Mouse (Mus musculus): ENCODE measurements around the gene Pdzph1. TPM values are rescaled to one million over a fixed set of nuclear protein-coding genes. Genes with fewer than 3 reads are reported as not detected.

Gene Pdzph1
- polyA plus RNA-seq, 1 experiment, result not detected

GRCm38 (mm10) chr17:59023971-59024370 lies 32.8 kb upstream of the Pdzph1 start:
- H3ac ChIP-seq (ENCODE audit: control insufficient read depth, insufficient read length), result no peak overlapping the region
- no peaks in the 10 kb centered on the region for H3K36me3 ChIP-seq (ENCODE audit: control insufficient read depth, insufficient read depth)
- no peak overlapping the region for H3K4me3 ChIP-seq
- H3K79me2 ChIP-seq (ENCODE audit: control insufficient read depth, insufficient read depth), result no peaks in the 10 kb centered on the region
- TF ChIP-seq POLR2A (IDR thresholded peaks at IDR 0.05; ENCODE audit: insufficient read length, low read depth) (no peak), TCF12 (IDR thresholded peaks at IDR 0.05; ENCODE audit: insufficient read depth, poor library complexity, severe bottlenecking) (no peak), USF1 (IDR thresholded peaks at IDR 0.05; ENCODE audit: low read depth) (no peak), REST (IDR thresholded peaks at IDR 0.05; ENCODE audit: insufficient read depth, insufficient read length) (no peak), TCF3 (IDR thresholded peaks at IDR 0.05; ENCODE audit: insufficient read length, low read depth) (no peak), E2F4 (IDR thresholded peaks at IDR 0.05; ENCODE audit: insufficient read depth) (no peak), MYOG (IDR thresholded peaks at IDR 0.05; ENCODE audit: control insufficient read depth in 1 of 3, insufficient read depth in 1 of 3, insufficient read length in 2 of 3, low read depth in 2 of 3) (no peak), CEBPB (IDR thresholded peaks at IDR 0.05; ENCODE audit: insufficient read depth, poor library complexity, severe bottlenecking) (no peak), SRF (IDR thresholded peaks at IDR 0.05; ENCODE audit: control insufficient read depth, insufficient read length, low read depth) (no peak), POLR2AphosphoS2 (IDR thresholded peaks at IDR 0.05; ENCODE audit: insufficient read length, low read depth) (no peak), MYOD1 (IDR thresholded peaks at IDR 0.05; ENCODE audit: control insufficient read depth in 1 of 3, insufficient read length in 2 of 3, low read depth in 2 of 3) (no peak), MAX (IDR thresholded peaks at IDR 0.05; ENCODE audit: low read depth) (no peak)
- H3K4me2 ChIP-seq (ENCODE audit: low read depth), result no peak overlapping the region
- H3K27me3 ChIP-seq (ENCODE audit: control insufficient read depth, insufficient read depth, insufficient read length), result no peaks in the 10 kb centered on the region

DNA sequence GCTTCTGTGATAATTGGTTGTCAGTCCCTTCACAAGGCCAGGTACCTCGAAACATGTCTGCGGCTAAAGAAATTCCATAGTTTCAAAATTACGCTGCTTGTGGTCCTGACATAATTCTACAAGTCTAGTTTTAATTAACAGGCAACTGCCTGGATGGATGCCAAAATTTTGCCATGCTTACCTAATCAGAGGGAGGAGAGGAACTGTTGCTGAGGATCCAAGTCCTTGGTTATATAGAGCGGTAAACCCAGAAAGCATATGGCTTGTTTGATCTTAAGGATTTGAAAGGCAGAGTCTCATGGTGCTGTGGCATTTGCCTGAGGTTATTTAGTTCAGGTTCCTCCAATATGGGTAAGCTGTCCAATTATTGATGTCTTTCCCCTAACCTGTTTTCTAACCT lies 27.5 kb upstream of the Pdzph1 start:
- H3K27me3 ChIP-seq (ENCODE audit: control insufficient read depth, insufficient read depth, insufficient read length), result no peaks in the 10 kb centered on the region
- no peak overlapping the region for H3K4me3 ChIP-seq
- TF ChIP-seq CEBPB (IDR thresholded peaks at IDR 0.05; ENCODE audit: insufficient read depth, poor library complexity, severe bottlenecking) (no peak), REST (IDR thresholded peaks at IDR 0.05; ENCODE audit: insufficient read depth, insufficient read length) (no peak), MYOD1 (IDR thresholded peaks at IDR 0.05; ENCODE audit: control insufficient read depth in 1 of 3, insufficient read length in 2 of 3, low read depth in 2 of 3) (no peak), E2F4 (IDR thresholded peaks at IDR 0.05; ENCODE audit: insufficient read depth) (no peak), SRF (IDR thresholded peaks at IDR 0.05; ENCODE audit: control insufficient read depth, insufficient read length, low read depth) (no peak), TCF12 (IDR thresholded peaks at IDR 0.05; ENCODE audit: insufficient read depth, poor library complexity, severe bottlenecking) (no peak), MAX (IDR thresholded peaks at IDR 0.05; ENCODE audit: low read depth) (no peak), TCF3 (IDR thresholded peaks at IDR 0.05; ENCODE audit: insufficient read length, low read depth) (no peak), POLR2AphosphoS2 (IDR thresholded peaks at IDR 0.05; ENCODE audit: insufficient read length, low read depth) (no peak), USF1 (IDR thresholded peaks at IDR 0.05; ENCODE audit: low read depth) (no peak), POLR2A (IDR thresholded peaks at IDR 0.05; ENCODE audit: insufficient read length, low read depth) (no peak), MYOG (IDR thresholded peaks at IDR 0.05; ENCODE audit: control insufficient read depth in 1 of 3, insufficient read depth in 1 of 3, insufficient read length in 2 of 3, low read depth in 2 of 3) (no peak)
- H3K36me3 ChIP-seq (ENCODE audit: control insufficient read depth, insufficient read depth), result no peaks in the 10 kb centered on the region
- H3K79me2 ChIP-seq (ENCODE audit: control insufficient read depth, insufficient read depth), result no peaks in the 10 kb centered on the region
- no peak overlapping the region for H3ac ChIP-seq (ENCODE audit: control insufficient read depth, insufficient read length)
- no peak overlapping the region for H3K4me2 ChIP-seq (ENCODE audit: low read depth)

DNA sequence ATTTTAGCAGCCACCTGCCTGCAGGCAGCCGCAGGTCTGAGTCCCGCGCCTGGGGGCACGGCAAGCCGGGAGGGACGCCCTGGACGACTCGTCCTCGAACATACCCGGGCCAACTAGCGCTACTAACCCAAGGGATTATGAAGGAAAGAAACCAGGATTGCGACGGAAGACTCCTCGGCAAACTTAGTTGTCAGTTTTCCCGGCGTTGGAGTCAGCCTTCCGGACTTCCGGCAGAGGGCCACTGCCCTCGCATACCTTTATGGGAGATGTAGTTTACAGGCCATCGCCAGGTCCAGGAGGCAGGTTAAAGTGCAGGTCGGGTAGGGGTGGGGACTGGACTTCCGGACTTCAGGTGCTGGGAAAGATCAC lies 21.9 kb upstream of the Pdzph1 start, which contains the start of gene Nudt12:
Gene Nudt12 (minus strand): TSS at position 282 of the 369 bp plus-strand sequence.
- Histone ChIP-seq H3K4me2 (ENCODE audit: low read depth) (peak within 1 kb of the TSS; percentile 69), H3K4me3 (peak within 1 kb of the TSS; percentile 24), H3ac (ENCODE audit: control insufficient read depth, insufficient read length) (no peak within 1 kb of the TSS), H3K27me3 (ENCODE audit: control insufficient read depth, insufficient read depth, insufficient read length) (no peaks in the 10 kb centered on the region), H3K79me2 (ENCODE audit: control insufficient read depth, insufficient read depth) (no peaks in the 10 kb centered on the region), H3K36me3 (ENCODE audit: control insufficient read depth, insufficient read depth) (no peaks in the 10 kb centered on the region)
- no peak for TF ChIP-seq MAX (IDR thresholded peaks at IDR 0.05; ENCODE audit: low read depth)

- H3K79me2 ChIP-seq (ENCODE audit: control insufficient read depth, insufficient read depth), result no peaks in the 10 kb centered on the region
- no peak overlapping the region for H3ac ChIP-seq (ENCODE audit: control insufficient read depth, insufficient read length)
- no peaks in the 10 kb centered on the region for H3K27me3 ChIP-seq (ENCODE audit: control insufficient read depth, insufficient read depth, insufficient read length)
- H3K4me2 ChIP-seq (ENCODE audit: low read depth), result peak overlapping the region; percentile 69
- TF ChIP-seq POLR2A (IDR thresholded peaks at IDR 0.05; ENCODE audit: insufficient read length, low read depth) (no peak), TCF3 (IDR thresholded peaks at IDR 0.05; ENCODE audit: insufficient read length, low read depth) (no peak), MYOG (IDR thresholded peaks at IDR 0.05; ENCODE audit: control insufficient read depth in 1 of 3, insufficient read depth in 1 of 3, insufficient read length in 2 of 3, low read depth in 2 of 3) (no peak), TCF12 (IDR thresholded peaks at IDR 0.05; ENCODE audit: insufficient read depth, poor library complexity, severe bottlenecking) (no peak), MAX (IDR thresholded peaks at IDR 0.05; ENCODE audit: low read depth) (no peak), REST (IDR thresholded peaks at IDR 0.05; ENCODE audit: insufficient read depth, insufficient read length) (no peak), POLR2AphosphoS2 (IDR thresholded peaks at IDR 0.05; ENCODE audit: insufficient read length, low read depth) (no peak), E2F4 (IDR thresholded peaks at IDR 0.05; ENCODE audit: insufficient read depth) (no peak), MYOD1 (IDR thresholded peaks at IDR 0.05; ENCODE audit: control insufficient read depth in 1 of 3, insufficient read length in 2 of 3, low read depth in 2 of 3) (no peak), SRF (IDR thresholded peaks at IDR 0.05; ENCODE audit: control insufficient read depth, insufficient read length, low read depth) (no peak), CEBPB (IDR thresholded peaks at IDR 0.05; ENCODE audit: insufficient read depth, poor library complexity, severe bottlenecking) (no peak), USF1 (IDR thresholded peaks at IDR 0.05; ENCODE audit: low read depth) (no peak)
- H3K36me3 ChIP-seq (ENCODE audit: control insufficient read depth, insufficient read depth), result no peaks in the 10 kb centered on the region
- H3K4me3 ChIP-seq, result peak overlapping the region; percentile 24
Measured at GRCm38 (mm10) chr17:59012421-59013090, 21.4 kb upstream of the Pdzph1 start.

All from myocyte (in vitro differentiated cells).